Mouse (Mus musculus): ENCODE results near the gene Mroh8.
"Not testable (repeated sequence)": the region's sequence is repeated elsewhere in the genome, so short reads cannot be mapped to it uniquely, and the experiment has no call there.

DNA sequence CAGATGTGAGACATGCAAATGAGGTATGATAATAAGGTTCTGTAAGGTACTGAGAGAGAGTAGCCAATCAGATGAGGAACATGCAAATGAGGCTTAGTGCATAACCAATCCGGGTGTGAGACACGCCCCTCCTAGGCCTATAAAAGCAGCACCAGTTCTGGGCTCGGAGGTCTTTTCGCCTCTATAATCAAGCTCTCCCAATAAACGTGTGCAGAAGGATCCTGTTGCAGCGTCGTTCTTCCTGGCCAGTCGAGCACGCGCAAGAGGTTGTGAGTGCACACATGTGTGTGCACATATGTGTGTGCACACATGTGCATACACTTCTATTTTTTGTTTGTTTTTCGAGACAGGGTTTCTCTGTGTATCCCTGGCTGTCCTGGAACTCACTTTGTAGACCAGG is 80.9 kb downstream of the Mroh8 start:
- TF ChIP-seq CTCF (IDR thresholded peaks at IDR 0.05; ENCODE audit: control insufficient read depth, insufficient read depth, insufficient replicate concordance, low read depth, low read length); POLR2A (IDR thresholded peaks at IDR 0.05; ENCODE audit: control insufficient read depth, low read depth, low read length): not testable (repeated sequence)
